Mouse (Mus musculus) adipose tissue, adult 10 weeks (tissue): Measurements from ENCODE around the gene Pex11g. TPM values are rescaled to one million over a fixed set of nuclear protein-coding genes. Genes with fewer than 3 reads are reported as not detected.

Experiments used
- polyA plus RNA-seq: library from polyadenylated mRNA; stranded (reverse); fragments of 350-450 nt; fragmentation: Illumina TruSeq; extraction: RNeasy Lipid Tissue Mini Kit (QIAGEN cat#74804); gene quantifications from one replicate; pipeline ENCODE4 v1.2.3, GENCODE M21; 2014; ENCODE audit warnings: low read depth, low replicate concordance

Pex11g gene
- 29.0 TPM for polyA plus RNA-seq

DNA sequence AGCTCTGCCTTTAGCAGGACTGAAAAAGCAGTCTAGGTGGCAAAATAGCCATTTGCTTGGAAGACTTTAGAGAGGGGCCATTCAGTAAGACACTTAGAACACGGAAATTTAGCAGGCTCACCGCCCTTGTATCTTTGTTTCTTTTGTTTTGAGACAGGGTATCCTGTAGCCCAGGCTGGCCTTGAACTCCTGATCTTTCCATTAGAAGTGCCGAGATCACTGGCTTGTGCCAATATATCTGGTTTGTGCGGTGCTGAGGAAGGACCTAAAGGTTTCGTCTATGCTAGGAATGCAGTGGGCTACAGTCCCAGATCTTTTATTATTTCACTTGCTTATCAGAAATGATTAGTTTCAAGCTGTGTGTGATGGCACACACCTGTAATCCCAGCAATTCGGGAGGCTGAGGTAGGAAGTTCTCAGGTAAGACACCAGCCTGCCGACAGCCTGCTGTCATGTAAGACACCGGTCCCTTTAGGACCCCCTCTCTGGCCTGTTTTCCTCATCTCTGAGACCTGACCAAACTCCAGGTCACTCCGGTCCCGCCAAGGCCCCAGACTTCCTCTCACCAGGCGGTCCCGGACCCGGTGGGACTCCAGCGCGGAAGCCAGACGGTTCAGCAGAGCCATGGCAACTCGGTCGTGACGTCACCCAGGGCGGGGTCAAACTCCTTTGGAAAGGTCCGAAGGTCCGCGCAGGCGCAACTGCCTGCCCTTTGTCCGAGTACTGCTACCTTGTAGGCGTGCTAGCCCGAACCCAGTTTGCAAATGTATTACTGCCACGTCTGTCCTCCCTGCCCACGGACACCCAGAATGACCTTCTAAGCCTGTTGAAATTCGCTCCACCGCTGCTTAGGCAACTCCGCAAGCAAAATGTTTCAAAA, at the start of gene Pex11g:
Gene Pex11g, minus strand, starts transcription at position 675 of the 880 bp plus-strand sequence.

DNA sequence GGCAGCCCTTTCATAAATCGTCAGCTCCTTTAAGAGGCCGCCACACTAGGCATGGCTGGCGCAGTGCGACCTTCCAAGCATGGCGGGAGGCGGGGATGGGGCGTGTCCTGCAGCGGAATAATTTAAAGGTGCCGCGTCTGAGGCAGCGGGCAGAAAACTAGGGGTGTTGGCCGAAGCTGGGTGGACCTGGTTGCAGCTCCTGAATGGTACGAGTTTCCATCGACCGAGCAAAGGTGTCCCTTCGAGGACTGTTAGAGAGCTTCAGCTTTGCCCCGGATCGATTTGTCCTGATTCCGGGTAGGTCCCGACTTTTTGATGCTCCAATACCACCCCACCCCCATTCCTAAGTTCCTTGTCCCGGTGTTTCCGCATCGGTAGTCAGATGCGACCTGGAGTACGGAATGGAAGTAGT, 47.8 kb upstream of the Pex11g start, which contains the start of gene Pnpla6:
Gene Pnpla6, plus strand, starts transcription at position 125 of the 412 bp plus-strand sequence.

GRCm38 (mm10) chr8:3500235-3501090, 33.0 kb upstream of the Pex11g start, which contains the start of gene Mcoln1:
Gene Mcoln1 (plus strand): TSS chr8:3500457.

GRCm38 (mm10) chr8:3492901-3493844, 25.7 kb upstream of the Pex11g start, which contains the start of gene Zfp358:
Gene Zfp358 (plus strand): TSS chr8:3493138.

DNA sequence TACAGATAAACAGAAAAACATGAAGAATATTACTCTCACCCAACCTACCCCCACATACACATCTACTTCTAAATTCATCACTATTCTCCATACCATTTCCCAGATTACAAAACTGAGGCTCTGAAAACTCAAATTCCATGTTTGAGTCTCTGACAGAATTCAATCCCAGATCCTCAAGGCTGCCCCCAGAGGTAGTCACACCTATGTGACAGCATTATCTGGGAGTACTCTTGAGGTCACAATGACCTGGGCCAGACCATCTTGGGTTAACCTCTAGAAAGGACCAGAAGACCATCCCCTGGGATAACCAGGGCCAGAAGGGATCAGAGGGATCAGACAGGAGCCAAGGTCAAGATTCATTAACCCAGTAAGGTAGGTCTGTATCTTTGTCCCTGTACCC, 3.1 kb upstream of the Pex11g start, which contains the start of gene Tex45:
Gene Tex45, plus strand, starts transcription at position 301 of the 400 bp plus-strand sequence.

Other genes starting within 250 kb of the Pex11g start
- gene Insr, start 188.1 kb downstream of the Pex11g start, polyA plus RNA-seq: 30.4 TPM
- 0.57 TPM for gene A430078G23Rik, start 114.3 kb downstream of the Pex11g start, polyA plus RNA-seq
- gene Arhgef18, start 74.7 kb downstream of the Pex11g start, polyA plus RNA-seq: 20.4 TPM
- 0.73 TPM for gene Tex45, start 3.2 kb upstream of the Pex11g start, polyA plus RNA-seq
- 21.0 TPM for gene Zfp358, start 25.5 kb upstream of the Pex11g start, polyA plus RNA-seq
- 83.5 TPM for gene Mcoln1, start 32.8 kb upstream of the Pex11g start, polyA plus RNA-seq
- gene Pnpla6, start 47.7 kb upstream of the Pex11g start, polyA plus RNA-seq: 49.1 TPM
- gene C330021F23Rik, start 100.3 kb upstream of the Pex11g start, polyA plus RNA-seq: 6.5 TPM
- gene Camsap3, start 119.6 kb upstream of the Pex11g start, polyA plus RNA-seq: 36.3 TPM
- 33.1 TPM for gene Xab2, start 153.6 kb upstream of the Pex11g start, polyA plus RNA-seq
- 68.9 TPM for gene Pet100, start 153.9 kb upstream of the Pex11g start, polyA plus RNA-seq
- not detected for gene Pcp2, start 157.9 kb upstream of the Pex11g start, polyA plus RNA-seq
- 92.1 TPM for gene Stxbp2, start 163.3 kb upstream of the Pex11g start, polyA plus RNA-seq
- gene Retn, start 188.1 kb upstream of the Pex11g start, polyA plus RNA-seq: 947 TPM
- gene Mcemp1, start 198.1 kb upstream of the Pex11g start, polyA plus RNA-seq: 0.68 TPM
- gene Fcor, start 204.7 kb upstream of the Pex11g start, polyA plus RNA-seq: 100 TPM
- gene Trappc5, start 208.6 kb upstream of the Pex11g start, polyA plus RNA-seq: 19.8 TPM
- gene Fcer2a, start 226.5 kb upstream of the Pex11g start, polyA plus RNA-seq: 0.12 TPM